Mouse (Mus musculus) thymus, adult 18-20 months (tissue): Measurements from ENCODE around the gene Fastkd3.

Experiments used
- DNase-seq, 2 experiments: peaks; one replicate each; pipeline ENCODE4 v3.0.0; 2022; ENCODE audit warnings: mixed read lengths in 2 of 2

Fastkd3 gene

DNA sequence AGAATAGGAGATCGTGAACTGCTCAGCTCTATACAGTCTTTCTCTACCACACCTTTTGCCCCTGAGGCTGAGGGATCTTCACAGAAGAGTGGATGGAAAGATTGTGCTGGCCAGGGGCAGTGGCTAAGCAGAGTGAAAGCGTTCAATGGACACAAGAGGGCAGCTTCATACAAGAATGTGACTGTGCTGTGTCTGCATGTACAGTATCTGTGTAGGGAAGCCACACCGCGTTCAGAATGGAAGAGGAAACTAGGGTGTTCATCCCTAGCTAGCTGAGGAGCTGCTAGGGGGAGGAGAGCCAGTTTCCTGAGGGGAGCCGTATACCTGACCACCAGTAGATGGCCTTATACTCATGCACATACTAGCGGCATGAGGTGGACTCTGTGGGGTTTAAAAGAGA is 40.8 kb downstream of the Fastkd3 start:
- DNase-seq: no peak

- DNase-seq: no peak
Measured at GRCm38 (mm10) chr13:68627041-68627440, 45.0 kb downstream of the Fastkd3 start.
